Comparison of ENCODE assay signal across 8 mouse cellular contexts in the genomic region with DNA sequence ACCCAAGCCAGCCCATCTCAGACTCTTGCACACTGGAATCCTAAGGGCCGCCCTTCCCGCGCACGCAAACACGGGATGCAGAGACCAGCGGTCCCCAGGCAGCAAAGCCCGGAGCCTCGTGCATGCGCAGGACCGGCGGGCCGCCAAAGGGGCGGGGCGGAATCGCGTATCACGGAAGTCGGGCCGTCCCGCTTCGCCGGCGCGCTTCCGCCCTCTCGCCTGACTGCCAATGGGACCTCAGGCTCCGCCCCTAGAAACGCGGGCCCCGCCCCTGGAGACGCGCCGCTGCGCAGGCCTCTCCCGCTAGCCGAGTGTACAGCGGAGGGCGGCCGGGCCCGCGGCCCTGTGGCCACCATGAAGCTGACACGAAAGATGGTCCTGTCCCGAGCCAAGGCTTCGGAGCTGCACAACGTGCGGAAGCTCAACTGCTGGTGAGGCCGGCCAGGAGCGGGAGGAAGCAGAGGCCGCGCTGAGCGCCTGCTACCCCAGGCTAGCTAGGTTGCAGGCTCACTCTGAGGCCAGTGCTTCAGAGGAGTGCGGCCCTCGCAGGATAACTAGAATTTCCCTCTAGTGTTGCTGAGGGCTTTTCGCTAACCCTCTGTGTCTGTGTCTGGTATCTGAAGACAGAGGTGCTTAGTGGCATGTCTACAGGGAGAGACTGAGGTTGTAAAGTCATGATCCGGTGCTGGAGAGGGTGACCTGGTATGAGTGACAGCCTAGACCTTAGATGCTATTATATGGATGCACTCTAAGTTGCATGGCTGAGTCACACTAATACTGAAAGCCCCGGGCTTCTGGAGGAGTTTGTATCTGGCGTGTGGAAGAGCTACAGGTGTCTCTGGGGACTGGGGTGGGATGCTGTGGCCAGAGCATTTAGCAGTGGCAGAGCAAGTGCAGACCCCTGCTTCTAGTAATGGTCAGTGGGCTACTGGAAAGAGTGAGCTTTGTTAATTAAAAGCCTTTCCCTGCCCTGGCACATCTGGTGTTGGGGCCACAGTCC. TPM values are rescaled to one million over a fixed set of nuclear protein-coding genes. Genes with fewer than 3 reads are reported as not detected.
A peak's percentile ranks its signal among the peaks of the same experiment; 100 is the strongest.
DNase-seq lines count a peak whose midpoint lies in the region; ATAC-seq and TF ChIP-seq lines count a peak whose summit lies in the region.

A gene (plus strand): TSS at position 174 of the 1,000 bp plus-strand sequence.

- peak within 1 kb of the TSS; percentile 62 for H3K4me3 ChIP-seq in embryonic facial prominence, embryonic 13.5 days
- peak within 1 kb of the TSS; percentile 76 for H3K4me3 ChIP-seq in kidney, adult 2 months (ENCODE audit: insufficient read depth, low read depth, low read length)
- H3K4me3 ChIP-seq in limb, embryonic 12.5 days (replicated peaks): peak within 1 kb of the TSS; percentile 75
- H3K4me3 ChIP-seq in midbrain, embryonic 15.5 days: peak within 1 kb of the TSS; percentile 75
- H3K4me3 ChIP-seq in spleen, adult 2 months (ENCODE audit: extremely low read depth, insufficient read depth, insufficient read length): peak within 1 kb of the TSS; percentile 87

- H3K4me1 ChIP-seq in embryonic facial prominence, embryonic 13.5 days: peaks cover 16% of the 10 kb centered on the region
- H3K4me1 ChIP-seq in kidney, adult 2 months (ENCODE audit: control insufficient read depth, insufficient read depth, low read length): no peaks in the 10 kb centered on the region
- peaks cover 11% of the 10 kb centered on the region; the same call in 1 of the 2 replicates for H3K4me1 ChIP-seq in limb, embryonic 12.5 days (replicated peaks)
- H3K4me1 ChIP-seq in midbrain, embryonic 15.5 days: peaks cover 15% of the 10 kb centered on the region
- peaks cover 7% of the 10 kb centered on the region for H3K4me1 ChIP-seq in spleen, adult 2 months (ENCODE audit: control insufficient read depth, insufficient read depth, insufficient read length)

- H3K9ac ChIP-seq in embryonic facial prominence, embryonic 13.5 days: peak within 1 kb of the TSS; percentile 82
- H3K9ac ChIP-seq in limb, embryonic 12.5 days (replicated peaks): peak within 1 kb of the TSS; percentile 76
- peak within 1 kb of the TSS; percentile 75 for H3K9ac ChIP-seq in midbrain, embryonic 15.5 days

- under 1% methylated on average over 57 of the region's 57 CpGs for WGBS in embryonic facial prominence, embryonic 13.5 days
- 1% methylated on average over 57 of the region's 57 CpGs for WGBS in kidney, adult 2 months
- WGBS in limb, embryonic 12.5 days: 2% methylated on average over 57 of the region's 57 CpGs
- under 1% methylated on average over 57 of the region's 57 CpGs for WGBS in midbrain, embryonic 15.5 days
- 1% methylated on average over 57 of the region's 57 CpGs for WGBS in spleen, adult 2 months

- H3K4me2 ChIP-seq in embryonic facial prominence, embryonic 13.5 days: peak within 1 kb of the TSS; percentile 76
- peak within 1 kb of the TSS; percentile 73 for H3K4me2 ChIP-seq in limb, embryonic 12.5 days
- H3K4me2 ChIP-seq in midbrain, embryonic 15.5 days: peak within 1 kb of the TSS; percentile 69

- peaks cover 20% of the 10 kb centered on the region for H3K36me3 ChIP-seq in embryonic facial prominence, embryonic 13.5 days
- H3K36me3 ChIP-seq in kidney, adult 2 months (ENCODE audit: control insufficient read depth, insufficient read depth, low read length): no peaks in the 10 kb centered on the region
- peaks cover 32% of the 10 kb centered on the region for H3K36me3 ChIP-seq in limb, embryonic 12.5 days
- H3K36me3 ChIP-seq in midbrain, embryonic 15.5 days (replicated peaks): no peaks in the 10 kb centered on the region
- H3K36me3 ChIP-seq in spleen, adult 2 months (ENCODE audit: control insufficient read depth, insufficient read depth, low read length): no peaks in the 10 kb centered on the region

- no peak within 1 kb of the TSS; the same call in 1 of the 2 replicates for H3K27ac ChIP-seq in embryonic facial prominence, embryonic 13.5 days
- peak within 1 kb of the TSS; percentile 14; the same call in 1 of the 2 replicates for H3K27ac ChIP-seq in kidney, adult 2 months (ENCODE audit: insufficient read depth, low read depth, low read length)
- peak within 1 kb of the TSS; percentile 72; the same call in 1 of the 2 replicates for H3K27ac ChIP-seq in limb, embryonic 12.5 days
- peak within 1 kb of the TSS; percentile 83 for H3K27ac ChIP-seq in midbrain, embryonic 15.5 days
- H3K27ac ChIP-seq in spleen, adult 2 months (ENCODE audit: insufficient read depth, low read length): peak within 1 kb of the TSS; percentile 27; the same call in 1 of the 2 replicates

- no peaks in the 10 kb centered on the region for H3K27me3 ChIP-seq in embryonic facial prominence, embryonic 13.5 days
- H3K27me3 ChIP-seq in kidney, adult 2 months (replicated peaks; ENCODE audit: control insufficient read depth, insufficient read depth, low read length): no peaks in the 10 kb centered on the region
- H3K27me3 ChIP-seq in limb, embryonic 12.5 days: no peaks in the 10 kb centered on the region
- H3K27me3 ChIP-seq in midbrain, embryonic 15.5 days (replicated peaks): no peaks in the 10 kb centered on the region
- H3K27me3 ChIP-seq in spleen, adult 2 months (ENCODE audit: control insufficient read depth, insufficient read depth, low read length): no peaks in the 10 kb centered on the region

- no peaks in the 10 kb centered on the region for H3K9me3 ChIP-seq in embryonic facial prominence, embryonic 13.5 days
- no peaks in the 10 kb centered on the region for H3K9me3 ChIP-seq in limb, embryonic 12.5 days
- no peaks in the 10 kb centered on the region for H3K9me3 ChIP-seq in midbrain, embryonic 15.5 days

- peak; percentile 97 for DNase-seq in 3134 (ENCODE audit: extremely low read depth, insufficient read length, low spot score)
- peak; percentile 100 for DNase-seq in adrenal gland, postnatal 36 days
- peak; percentile 99 to 100 for DNase-seq in heart, adult 18-20 months
- DNase-seq in kidney, adult 2 months: peak; percentile 99
- DNase-seq in spleen, adult 2 months (ENCODE audit: low read depth in 1 of 2, low spot score in 2 of 2): peak; percentile 86 to 100

- no peak for TF ChIP-seq CTCF in kidney, adult 2 months (conservative IDR thresholded peaks at IDR 0.05; ENCODE audit: insufficient read depth, insufficient read length, low read depth, low read length)
- no peak for TF ChIP-seq CTCF in spleen, adult 2 months (IDR thresholded peaks at IDR 0.05; ENCODE audit: extremely low read depth, insufficient read depth, insufficient read length, insufficient replicate concordance)

- peak; percentile 37 for TF ChIP-seq POLR2A in kidney, adult 2 months (IDR thresholded peaks at IDR 0.05; ENCODE audit: low read depth, low read length)
- peak; percentile 56 for TF ChIP-seq POLR2A in spleen, adult 2 months (IDR thresholded peaks at IDR 0.05; ENCODE audit: low read depth, low read length)

- peak; percentile 92 for ATAC-seq in embryonic facial prominence, embryonic 13.5 days (ENCODE audit: insufficient number of reproducible peaks, insufficient read depth, low FRiP score, low TSS enrichment, low read depth)
- ATAC-seq in limb, embryonic 12.5 days (ENCODE audit: insufficient number of reproducible peaks, insufficient read depth, low FRiP score, low TSS enrichment, low read depth): peak; percentile 94
- ATAC-seq in midbrain, embryonic 15.5 days (replicated peaks): peak; percentile 98

RNA-seq across cellular contexts. Expression of the gene that starts here (rescaled TPM):
- 10 to 100 TPM; 18.6 to 20.9 TPM for total RNA-seq in adrenal gland, postnatal 36 days (2021)
- polyA plus RNA-seq in embryonic facial prominence, embryonic 13.5 days (2015; fragmentation: Nextera tagmentation; extraction: Ambion mirVana): 28.6 and 31.7 TPM in 2 replicates
- 1 to 10 TPM; 8.8 to 9.8 TPM for total RNA-seq in heart, adult 18-20 months (2021)
- polyA plus RNA-seq in kidney, adult 2 months (2012; rRNA removed): 60.5 and 75.3 TPM in 2 replicates
- 28.2 and 29.2 TPM in 2 replicates for polyA plus RNA-seq in limb, embryonic 12.5 days (2016; fragmentation: Nextera tagmentation; extraction: Ambion mirVana)
- polyA plus RNA-seq in midbrain, embryonic 15.5 days (2015; fragmentation: Nextera tagmentation; extraction: Ambion mirVana): 48.3 and 49.5 TPM in 2 replicates
- polyA plus RNA-seq in spleen, adult 2 months (2012; rRNA removed): 21.4 and 30.1 TPM in 2 replicates
